Mouse (Mus musculus) C3H10T1/2 (cell line): ENCODE results near the gene Hdgf. TPM values are rescaled to one million over a fixed set of nuclear protein-coding genes. Genes with fewer than 3 reads are reported as not detected.

Source experiments
- polyA plus RNA-seq, 2 experiments: library from polyadenylated mRNA; unstranded; fragments of >200 nt; fragmentation: generic; extraction: Trizol; gene quantifications; one replicate each; pipeline ENCODE4 v1.2.1; 2012; ENCODE audit warnings: missing spikeins in 2 of 2

Hdgf gene
- polyA plus RNA-seq: 100 to 1,000 TPM; 155 to 249 TPM

GRCm38 (mm10) chr3:87905880-87906485, at the start of gene Hdgf:
Gene Hdgf, plus strand, starts transcription at chr3:87906321.

GRCm38 (mm10) chr3:87885281-87886003, 20.7 kb upstream of the Hdgf start, which contains the start of gene Prcc:
Gene Prcc, minus strand, starts transcription at chr3:87885608.

GRCm38 (mm10) chr3:87919336-87920108, 13.4 kb downstream of the Hdgf start, which contains the start of gene Mrpl24:
Gene Mrpl24, plus strand, starts transcription at chr3:87919506.

GRCm38 (mm10) chr3:87930078-87930795, 24.1 kb downstream of the Hdgf start, which contains the start of the genes Isg20l2 and Rrnad1:
Gene Isg20l2, plus strand, starts transcription at chr3:87930314.
Gene Rrnad1, minus strand, starts transcription at chr3:87930717.

GRCm38 (mm10) chr3:87948378-87949265, 42.5 kb downstream of the Hdgf start, which contains the start of gene Crabp2:
Gene Crabp2, plus strand, starts transcription at chr3:87948666.

Other genes with a start within 250 kb of the Hdgf start
- under 1 TPM; 0.28 to 0.38 TPM for gene Lrrc71, start 157.7 kb upstream of the Hdgf start, polyA plus RNA-seq
- not detected for gene Ntrk1, start 111.2 kb upstream of the Hdgf start, polyA plus RNA-seq
- not detected for gene Insrr, start 109.4 kb upstream of the Hdgf start, polyA plus RNA-seq
- 10 to 100 TPM; 13.4 to 32.4 TPM for gene Pear1, start 82.0 kb upstream of the Hdgf start, polyA plus RNA-seq
- under 1 TPM in 1 of 2 experiments, not detected in 1; 0.01 TPM for gene Sh2d2a, start 59.6 kb upstream of the Hdgf start, polyA plus RNA-seq
- 10 to 100 TPM; 30.7 to 50.3 TPM for gene Prcc, start 20.7 kb upstream of the Hdgf start, polyA plus RNA-seq
- 10 to 100 TPM; 55.0 to 92.7 TPM for gene Mrpl24, start 13.2 kb downstream of the Hdgf start, polyA plus RNA-seq
- 10 to 100 TPM in 1 of 2 experiments, 1 to 10 TPM in 1; 3.8 to 16.4 TPM for gene Isg20l2, start 24.0 kb downstream of the Hdgf start, polyA plus RNA-seq
- gene Rrnad1, start 24.4 kb downstream of the Hdgf start, polyA plus RNA-seq: 1 to 10 TPM; 1.3 to 9.6 TPM
- gene Crabp2, start 42.3 kb downstream of the Hdgf start, polyA plus RNA-seq: 1 to 10 TPM; 1.8 to 6.7 TPM
- gene Nes, start 64.8 kb downstream of the Hdgf start, polyA plus RNA-seq: 1 to 10 TPM; 1.6 to 1.9 TPM
- gene Bcan, start 93.9 kb downstream of the Hdgf start, polyA plus RNA-seq: not detected
- gene Hapln2, start 121.3 kb downstream of the Hdgf start, polyA plus RNA-seq: not detected
- gene Gpatch4, start 136.8 kb downstream of the Hdgf start, polyA plus RNA-seq: 1 to 10 TPM; 8.1 to 8.2 TPM
- 100 to 1,000 TPM; 274 to 276 TPM for gene Naxe, start 152.2 kb downstream of the Hdgf start, polyA plus RNA-seq
- gene Ttc24, start 172.0 kb downstream of the Hdgf start, polyA plus RNA-seq: under 1 TPM in 1 of 2 experiments, not detected in 1; 0.05 TPM
- 10 to 100 TPM; 24.1 to 30.5 TPM for gene Iqgap3, start 175.7 kb downstream of the Hdgf start, polyA plus RNA-seq
- 10 to 100 TPM in 1 of 2 experiments, 1 to 10 TPM in 1; 7.3 to 18.8 TPM for gene Mef2d, start 236.1 kb downstream of the Hdgf start, polyA plus RNA-seq